Mouse (Mus musculus): ENCODE measurements around the gene Mrpl37.

GRCm38 (mm10) chr4:107084343-107084742, 17.7 kb upstream of the Mrpl37 start:
- TF ChIP-seq ZNF384 (IDR thresholded peaks at IDR 0.05; ENCODE audit: low read depth, low read length) (no peak), CHD2 (IDR thresholded peaks at IDR 0.05; ENCODE audit: low read length) (no peak), POLR2A (IDR thresholded peaks at IDR 0.05; ENCODE audit: low read depth, low read length) (no peak), MAX (IDR thresholded peaks at IDR 0.05; ENCODE audit: low read length) (no peak), ZC3H11A (IDR thresholded peaks at IDR 0.05; ENCODE audit: low read depth, low read length) (no peak), EP300 (IDR thresholded peaks at IDR 0.05; ENCODE audit: low read length) (no peak), CTCF (conservative IDR thresholded peaks at IDR 0.05 in 1 of 2, IDR thresholded peaks at IDR 0.05 in 1 of 2; ENCODE audit: low read depth in 2 of 2, low read length in 2 of 2) (no peak), MXI1 (IDR thresholded peaks at IDR 0.05; ENCODE audit: low read depth, low read length) (no peak), KAT2A (IDR thresholded peaks at IDR 0.05; ENCODE audit: insufficient replicate concordance, low read length) (no peak), JUND (conservative IDR thresholded peaks at IDR 0.05; ENCODE audit: low read depth, low read length) (no peak)

Measured in CH12.LX (cell line).